Mouse (Mus musculus) cerebellum, adult 2 months (tissue): ENCODE data around the gene Sptbn1.

Source experiments
- CTCF ChIP-seq: fragments of 200-500 bp; IDR thresholded peaks from 2 replicates; pipeline ENCODE4 v1.5.1; 2011; ENCODE audit warnings: low read depth, mild to moderate bottlenecking, control low read depth, low read length, moderate library complexity, borderline replicate concordance; ENCODE audit not compliant: insufficient read depth
- POLR2A ChIP-seq: fragments of 200-500 bp; IDR thresholded peaks from 2 replicates; pipeline ENCODE4 v1.6.1; 2011; ENCODE audit warnings: low read length, control low read depth, borderline replicate concordance; ENCODE audit not compliant: insufficient read depth

- TF ChIP-seq CTCF (no peak), POLR2A (no peak)
These were observed 112.1 kb downstream of the Sptbn1 start for GRCm38 (mm10) chr11:30155887-30156286.
